Mouse (Mus musculus) stomach, postnatal 0 days (tissue): Measurements from ENCODE around the gene Pacs2.

Source experiments
- CTCF ChIP-seq: IDR thresholded peaks from 2 replicates; pipeline ENCODE4 v1.5.1; 2016; ENCODE audit warnings: antibody characterized with exemption, low read depth, mild to moderate bottlenecking, moderate library complexity
- EP300 ChIP-seq: optimal IDR thresholded peaks from 2 replicates; pipeline ENCODE3; 2016; ENCODE audit warnings: antibody characterized with exemption

GRCm38 (mm10) chr12:113030046-113030445 is 15.7 kb downstream of the Pacs2 start:
- TF ChIP-seq CTCF (no peak), EP300 (no peak)
